Mouse (Mus musculus): ENCODE data around the gene Asb18.

GRCm38 (mm10) chr1:89939596-89939960 is 74.9 kb downstream of the Asb18 start:
- TF ChIP-seq CTCF (IDR thresholded peaks at IDR 0.05; ENCODE audit: low read depth) (no peak), EP300 (IDR thresholded peaks at IDR 0.05; ENCODE audit: low read depth) (no peak)

Data from heart, postnatal 0 days (tissue).